ENCODE assay signal across 8 mouse cellular contexts in the genomic region with DNA sequence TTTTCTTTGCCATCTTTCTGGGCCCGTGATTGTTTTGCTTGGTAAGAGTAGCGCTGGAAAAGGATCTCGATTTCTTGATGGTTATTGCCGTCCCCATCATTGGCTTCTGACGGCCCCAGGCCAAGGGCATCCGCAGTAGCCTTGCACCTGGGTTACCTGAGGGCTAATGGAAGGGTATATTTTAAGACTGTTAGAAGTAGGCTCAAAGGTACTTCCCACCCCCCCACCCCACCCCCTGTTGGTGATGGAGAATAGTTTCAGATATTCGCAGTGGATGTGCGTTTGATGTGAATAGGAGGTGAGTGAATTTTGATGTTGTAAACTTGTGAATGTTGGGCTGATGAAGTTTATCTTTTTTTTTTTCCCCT.
DNase-seq lines count a peak whose midpoint lies in the region; ATAC-seq and TF ChIP-seq lines count a peak whose summit lies in the region.

No protein-coding gene starts in this region.

- peaks cover 11% of the 10 kb centered on the region for H3K4me1 ChIP-seq in spleen, adult 2 months (ENCODE audit: control insufficient read depth, insufficient read depth, insufficient read length)
- peaks cover 14% of the 10 kb centered on the region; the same call in 1 of the 2 replicates for H3K4me1 ChIP-seq in limb, embryonic 14.5 days (ENCODE audit: control insufficient read depth, insufficient read depth, low read length)
- H3K4me1 ChIP-seq in stomach, embryonic 16.5 days (ENCODE audit: control insufficient read depth, insufficient read depth, low read length), result peaks cover 8% of the 10 kb centered on the region; the same call in 1 of the 2 replicates

- no peak for ATAC-seq in limb, embryonic 14.5 days (ENCODE audit: low FRiP score, low read depth)
- no peak for ATAC-seq in stomach, embryonic 16.5 days (ENCODE audit: insufficient read depth, low FRiP score)

- peak overlapping the region; percentile 96 for H3K9ac ChIP-seq in limb, embryonic 14.5 days (ENCODE audit: low read depth, low read length, severe bottlenecking)
- H3K9ac ChIP-seq in stomach, embryonic 16.5 days (ENCODE audit: low read length), result peak overlapping the region; percentile 96

- H3K36me3 ChIP-seq in spleen, adult 2 months (ENCODE audit: control insufficient read depth, insufficient read depth, low read length), result no peaks in the 10 kb centered on the region
- no peaks in the 10 kb centered on the region for H3K36me3 ChIP-seq in limb, embryonic 14.5 days (ENCODE audit: control insufficient read depth, insufficient read depth, low read length)
- no peaks in the 10 kb centered on the region for H3K36me3 ChIP-seq in stomach, embryonic 16.5 days (ENCODE audit: control insufficient read depth, insufficient read depth, low read length)

- DNase-seq in cerebellum, adult 8-10 months, result peak; percentile 18
- DNase-seq in cerebellum, adult 9-11 months, result no peak
- no peak for DNase-seq in spleen, adult 2 months (ENCODE audit: low read depth in 1 of 2, low spot score in 2 of 2)
- DNase-seq in spleen, postnatal 36 days (ENCODE audit: low spot score in 2 of 2), result no peak
- DNase-seq in limb, embryonic 14.5 days (ENCODE audit: low spot score), result no peak
- DNase-seq in c-Kit-positive CD71-positive TER-119-positive erythroid progenitor cells, embryonic 14.5 days (ENCODE audit: low spot score), result no peak
- DNase-seq in adrenal gland, adult 2 months, result no peak

- H3K4me3 ChIP-seq in spleen, adult 2 months (ENCODE audit: extremely low read depth, insufficient read depth, insufficient read length), result peak overlapping the region; percentile 92; the same call in 1 of the 2 replicates
- peak overlapping the region; percentile 89 for H3K4me3 ChIP-seq in limb, embryonic 14.5 days (replicated peaks; ENCODE audit: low read length)
- H3K4me3 ChIP-seq in stomach, embryonic 16.5 days (replicated peaks; ENCODE audit: low read length), result peak overlapping the region; percentile 96

- no peak overlapping the region for H3K27ac ChIP-seq in spleen, adult 2 months (ENCODE audit: insufficient read depth, low read length)
- H3K27ac ChIP-seq in limb, embryonic 14.5 days (replicated peaks; ENCODE audit: low read depth, low read length), result peak overlapping the region; percentile 96; the same call in 1 of the 2 replicates
- H3K27ac ChIP-seq in stomach, embryonic 16.5 days (ENCODE audit: low read length), result peak overlapping the region; percentile 99; the same call in 1 of the 2 replicates

- no peak for TF ChIP-seq CTCF in spleen, adult 2 months (IDR thresholded peaks at IDR 0.05; ENCODE audit: extremely low read depth, insufficient read depth, insufficient read length, insufficient replicate concordance)

- H3K4me2 ChIP-seq in limb, embryonic 14.5 days (replicated peaks; ENCODE audit: low read depth, low read length, severe bottlenecking), result peak overlapping the region; percentile 96
- peak overlapping the region; percentile 92 for H3K4me2 ChIP-seq in stomach, embryonic 16.5 days (ENCODE audit: low read depth, low read length)

- 0 out of 2 replicates have a peak, but pooled peaks cover 2% of the 10 kb centered on the region for H3K27me3 ChIP-seq in spleen, adult 2 months (ENCODE audit: control insufficient read depth, insufficient read depth, low read length)
- H3K27me3 ChIP-seq in limb, embryonic 14.5 days (ENCODE audit: control insufficient read depth, insufficient read depth, low read length), result no peaks in the 10 kb centered on the region
- H3K27me3 ChIP-seq in stomach, embryonic 16.5 days (ENCODE audit: control insufficient read depth, insufficient read depth, low read length), result no peaks in the 10 kb centered on the region

- no peak for TF ChIP-seq POLR2A in spleen, adult 2 months (IDR thresholded peaks at IDR 0.05; ENCODE audit: low read depth, low read length)
- no peak for TF ChIP-seq POLR2A in limb, embryonic 14.5 days (IDR thresholded peaks at IDR 0.05; ENCODE audit: borderline replicate concordance, extremely low read depth, insufficient read depth, insufficient read length)

- H3K9me3 ChIP-seq in limb, embryonic 14.5 days (ENCODE audit: control insufficient read depth, low read length), result no peaks in the 10 kb centered on the region
- H3K9me3 ChIP-seq in stomach, embryonic 16.5 days (replicated peaks; ENCODE audit: control insufficient read depth, low read length), result no peaks in the 10 kb centered on the region

- 10% methylated on average over 8 of the region's 8 CpGs for WGBS in spleen, adult 2 months
- 1% methylated on average over 8 of the region's 8 CpGs for WGBS in limb, embryonic 14.5 days
- 2% methylated on average over 8 of the region's 8 CpGs for WGBS in stomach, embryonic 16.5 days
